Comparison of ENCODE assay signal across 20 mouse cellular contexts in genomic region chr3:57696249-57696648, GRCm38 (mm10). TPM values are rescaled to one million over a fixed set of nuclear protein-coding genes. Genes with fewer than 3 reads are reported as not detected.
DNase-seq lines count a peak whose midpoint lies in the region; ATAC-seq and TF ChIP-seq lines count a peak whose summit lies in the region.
"Had no signal": no experiment of that assay in that cellular context is flagged by ENCODE, and none has a peak within 500 bp of the region (broad histone marks: within the 10 kb centered on the region; RNA-seq: fewer than 3 reads in every experiment).

No protein-coding gene starts in this region.

- WGBS in kidney, adult 2 months, result 55% methylated on average over 4 of the region's 4 CpGs
- whole genome bisulfite sequencing in kidney, embryonic 16.5 days, result 84% methylated on average over 4 of the region's 4 CpGs
- 56% methylated on average over 4 of the region's 4 CpGs for WGBS in liver, postnatal 0 days (ENCODE audit: insufficient replicate concordance)
- 84% methylated on average over 4 of the region's 4 CpGs for WGBS in stomach, postnatal 0 days

- no peak for ATAC-seq in kidney, embryonic 16.5 days (ENCODE audit: low FRiP score, low TSS enrichment)
- no peak for ATAC-seq in liver, postnatal 0 days
- ATAC-seq in stomach, postnatal 0 days (ENCODE audit: low FRiP score, low TSS enrichment), result no peak
- ATAC-seq: intestine, postnatal 0 days had no signal

- H3K4me1 ChIP-seq in kidney, adult 2 months (ENCODE audit: control insufficient read depth, insufficient read depth, low read length), result peaks cover 3% of the 10 kb centered on the region; the same call in 1 of the 2 replicates
- H3K4me1 ChIP-seq in kidney, embryonic 16.5 days (ENCODE audit: insufficient read depth, low read length), result no peaks in the 10 kb centered on the region
- H3K4me1 ChIP-seq in liver, postnatal 0 days (ENCODE audit: insufficient read depth), result no peaks in the 10 kb centered on the region
- no peaks in the 10 kb centered on the region for H3K4me1 ChIP-seq in stomach, postnatal 0 days (replicated peaks; ENCODE audit: control insufficient read depth, insufficient read depth)
- H3K4me1 ChIP-seq: heart, embryonic 13.5 days; hindbrain, embryonic 15.5 days; limb, embryonic 15.5 days had no signal

- H3K9ac ChIP-seq in kidney, embryonic 16.5 days (replicated peaks; ENCODE audit: low read length), result no peak overlapping the region
- H3K9ac ChIP-seq in liver, postnatal 0 days (replicated peaks), result peak overlapping the region; percentile 45; the same call in 1 of the 2 replicates
- no peak overlapping the region for H3K9ac ChIP-seq in stomach, postnatal 0 days (ENCODE audit: low read length)
- H3K9ac ChIP-seq: heart, embryonic 13.5 days; hindbrain, embryonic 15.5 days; limb, embryonic 15.5 days had no signal

- H3K9me3 ChIP-seq in kidney, embryonic 16.5 days (ENCODE audit: low read length), result no peaks in the 10 kb centered on the region
- H3K9me3 ChIP-seq in liver, postnatal 0 days (ENCODE audit: low read length), result no peaks in the 10 kb centered on the region
- no peaks in the 10 kb centered on the region for H3K9me3 ChIP-seq in stomach, postnatal 0 days (ENCODE audit: control insufficient read depth, low read length)
- H3K9me3 ChIP-seq: heart, embryonic 13.5 days; hindbrain, embryonic 15.5 days; limb, embryonic 15.5 days had no signal

- H3K27ac ChIP-seq in kidney, adult 2 months (ENCODE audit: insufficient read depth, low read depth, low read length), result peak overlapping the region; percentile 77
- H3K27ac ChIP-seq in kidney, embryonic 16.5 days (ENCODE audit: low read length), result peak overlapping the region; percentile 3; the same call in 1 of the 2 replicates
- peak overlapping the region; percentile 96 for H3K27ac ChIP-seq in liver, postnatal 0 days (ENCODE audit: low read depth)
- no peak overlapping the region for H3K27ac ChIP-seq in stomach, postnatal 0 days (replicated peaks)
- H3K27ac ChIP-seq: heart, embryonic 13.5 days; hindbrain, embryonic 15.5 days; limb, embryonic 15.5 days had no signal

- no peak overlapping the region for H3K4me3 ChIP-seq in kidney, adult 2 months (ENCODE audit: insufficient read depth, low read depth, low read length)
- H3K4me3 ChIP-seq in kidney, embryonic 16.5 days (ENCODE audit: low read length), result no peak overlapping the region
- no peak overlapping the region for H3K4me3 ChIP-seq in liver, postnatal 0 days (ENCODE audit: low read depth, low read length)
- no peak overlapping the region for H3K4me3 ChIP-seq in stomach, postnatal 0 days (ENCODE audit: low read depth, low read length)
- H3K4me3 ChIP-seq: heart, embryonic 13.5 days; hindbrain, embryonic 15.5 days; limb, embryonic 15.5 days had no signal

- no peak for TF ChIP-seq CTCF in kidney, adult 2 months (conservative IDR thresholded peaks at IDR 0.05; ENCODE audit: insufficient read depth, insufficient read length, low read depth, low read length)
- no peak for TF ChIP-seq CTCF in liver, postnatal 0 days (IDR thresholded peaks at IDR 0.05; ENCODE audit: low read depth)
- TF ChIP-seq CTCF in stomach, postnatal 0 days (IDR thresholded peaks at IDR 0.05; ENCODE audit: low read depth), result no peak

- TF ChIP-seq POLR2A in kidney, adult 2 months (IDR thresholded peaks at IDR 0.05; ENCODE audit: low read depth, low read length), result no peak

- no peak overlapping the region for H3K4me2 ChIP-seq in kidney, embryonic 16.5 days (replicated peaks; ENCODE audit: low read depth, low read length)
- H3K4me2 ChIP-seq in liver, postnatal 0 days (ENCODE audit: low read depth, low read length), result peak overlapping the region; percentile 11; the same call in 1 of the 2 replicates
- no peak overlapping the region for H3K4me2 ChIP-seq in stomach, postnatal 0 days (replicated peaks; ENCODE audit: low read depth)
- H3K4me2 ChIP-seq: heart, embryonic 13.5 days; hindbrain, embryonic 15.5 days; limb, embryonic 15.5 days had no signal

- TF ChIP-seq EP300 in liver, postnatal 0 days (IDR thresholded peaks at IDR 0.05; ENCODE audit: low read depth), result no peak
- no peak for TF ChIP-seq EP300 in stomach, postnatal 0 days (optimal IDR thresholded peaks at IDR 0.05)

- H3K27me3 ChIP-seq in kidney, adult 2 months (replicated peaks; ENCODE audit: control insufficient read depth, insufficient read depth, low read length), result no peaks in the 10 kb centered on the region
- no peaks in the 10 kb centered on the region for H3K27me3 ChIP-seq in kidney, embryonic 16.5 days (ENCODE audit: insufficient read depth, low read length)
- H3K27me3 ChIP-seq in liver, postnatal 0 days (ENCODE audit: insufficient read depth, low read length), result no peaks in the 10 kb centered on the region
- no peaks in the 10 kb centered on the region for H3K27me3 ChIP-seq in stomach, postnatal 0 days (ENCODE audit: control insufficient read depth, insufficient read depth, low read length)
- H3K27me3 ChIP-seq: heart, embryonic 13.5 days; hindbrain, embryonic 15.5 days; limb, embryonic 15.5 days had no signal

- no peaks in the 10 kb centered on the region for H3K36me3 ChIP-seq in kidney, adult 2 months (ENCODE audit: control insufficient read depth, insufficient read depth, low read length)
- H3K36me3 ChIP-seq in kidney, embryonic 16.5 days (ENCODE audit: insufficient read depth, low read length), result no peaks in the 10 kb centered on the region
- H3K36me3 ChIP-seq in liver, postnatal 0 days (replicated peaks; ENCODE audit: insufficient read depth, low read length), result no peaks in the 10 kb centered on the region
- H3K36me3 ChIP-seq in stomach, postnatal 0 days (ENCODE audit: control insufficient read depth, insufficient read depth, low read length), result no peaks in the 10 kb centered on the region
- H3K36me3 ChIP-seq: heart, embryonic 13.5 days; hindbrain, embryonic 15.5 days; limb, embryonic 15.5 days had no signal

- no peak for DNase-seq in kidney, adult 2 months
- DNase-seq in kidney, postnatal 25 days, result no peak
- peak; percentile 70 for DNase-seq in A20 (ENCODE audit: low read depth, low spot score)
- DNase-seq in liver, postnatal 0 days, result no peak
- no peak for DNase-seq in cerebellum, adult 11 months
- no peak for DNase-seq in lung, postnatal 14 days
- no peak for DNase-seq in stomach, postnatal 0 days (ENCODE audit: low spot score)
- DNase-seq: adrenal gland, postnatal 36 days; cerebellum, adult 18-20 months; cerebellum, postnatal 36 days; heart, adult 18-20 months; heart, postnatal 4 days; lung, postnatal 10 days; thymus, postnatal 36 days had no signal

RNA-seq across cellular contexts. Expression of gene Ankub1, which starts 3.6 kb away (rescaled TPM):
- polyA plus RNA-seq in kidney, adult 2 months (2012; rRNA removed), result not detected in 2 replicates
- polyA plus RNA-seq in kidney, embryonic 16.5 days (2015; fragmentation: Nextera tagmentation; extraction: Ambion mirVana), result not detected in 2 replicates
- polyA plus RNA-seq in liver, postnatal 0 days (2015; fragmentation: Nextera tagmentation; extraction: Ambion mirVana), result 0.09 and 0.11 TPM in 2 replicates
- polyA plus RNA-seq in stomach, postnatal 0 days (2015; fragmentation: Nextera tagmentation; extraction: Ambion mirVana), result 0.08 TPM in 1 of 2 replicates, not detected in the other
- polyA plus RNA-seq: forebrain, embryonic 11.5 days; heart, embryonic 13.5 days; intestine, postnatal 0 days had no signal

RNA-seq across cellular contexts. Expression of gene Rnf13, which starts 39.6 kb away (rescaled TPM):
- 128 and 151 TPM in 2 replicates for polyA plus RNA-seq in kidney, adult 2 months (2012; rRNA removed)
- polyA plus RNA-seq in kidney, embryonic 16.5 days (2015; fragmentation: Nextera tagmentation; extraction: Ambion mirVana), result 77.3 and 83.7 TPM in 2 replicates
- 112 and 119 TPM in 2 replicates for polyA plus RNA-seq in liver, postnatal 0 days (2015; fragmentation: Nextera tagmentation; extraction: Ambion mirVana)
- polyA plus RNA-seq in stomach, postnatal 0 days (2015; fragmentation: Nextera tagmentation; extraction: Ambion mirVana), result 78.8 and 84.3 TPM in 2 replicates

RNA-seq across cellular contexts. Expression of gene Commd2, which starts 44.7 kb away (rescaled TPM):
- 24.2 and 26.1 TPM in 2 replicates for polyA plus RNA-seq in kidney, adult 2 months (2012; rRNA removed)
- 64.9 and 65.1 TPM in 2 replicates for polyA plus RNA-seq in kidney, embryonic 16.5 days (2015; fragmentation: Nextera tagmentation; extraction: Ambion mirVana)
- 37.7 and 38.3 TPM in 2 replicates for polyA plus RNA-seq in liver, postnatal 0 days (2015; fragmentation: Nextera tagmentation; extraction: Ambion mirVana)
- 71.6 and 79.2 TPM in 2 replicates for polyA plus RNA-seq in stomach, postnatal 0 days (2015; fragmentation: Nextera tagmentation; extraction: Ambion mirVana)
